Mouse (Mus musculus) bone marrow, adult 2 months (tissue): ENCODE results near the gene Ccnl1.

Source experiments
- CTCF ChIP-seq: fragments of 200-500 bp; IDR thresholded peaks from 2 replicates; pipeline ENCODE4 v1.5.1; 2011; ENCODE audit warnings: low read length, control low read depth; ENCODE audit not compliant: control insufficient read depth, insufficient read depth
- POLR2A ChIP-seq: fragments of 200-500 bp; IDR thresholded peaks from 2 replicates; pipeline ENCODE4 v1.6.1; 2011; ENCODE audit warnings: low read depth, mild to moderate bottlenecking, control low read depth, low read length, borderline replicate concordance; ENCODE audit not compliant: control insufficient read depth

DNA sequence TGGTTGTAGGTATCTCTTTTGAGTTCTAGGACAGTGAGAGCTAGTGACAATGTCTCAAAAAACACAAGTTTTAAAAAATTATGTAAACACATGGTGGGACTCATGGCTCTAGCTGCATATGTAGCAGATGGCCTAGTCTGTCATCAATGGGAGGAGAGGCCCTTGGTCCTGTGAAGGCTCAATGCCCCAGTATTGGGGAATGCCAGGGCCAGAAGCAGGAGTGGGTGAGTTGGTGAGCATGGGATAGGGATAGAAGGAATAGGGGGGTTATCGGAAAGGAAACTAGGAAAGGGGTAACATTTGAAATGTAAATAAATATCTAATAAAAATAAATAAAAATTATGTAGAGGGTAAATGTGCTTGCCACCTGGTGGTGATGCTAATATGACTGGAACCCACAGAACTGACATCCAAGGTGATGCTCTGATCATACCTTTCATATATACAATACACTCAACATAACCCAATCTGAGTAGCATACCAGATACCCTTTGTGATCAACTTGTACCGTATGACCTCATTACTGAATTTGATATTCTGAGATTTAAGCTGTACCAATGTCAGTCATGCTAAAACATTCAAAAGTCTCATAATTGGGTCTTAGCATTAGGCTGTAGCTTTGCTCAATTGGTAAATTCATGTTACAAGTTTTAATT, 12.6 kb downstream of the Ccnl1 start:
- no peak for TF ChIP-seq CTCF
- TF ChIP-seq POLR2A = no peak
